Mouse (Mus musculus) lung, adult 2 months (tissue): ENCODE data around the gene Ttc39a.

ENCODE experiments used
- CTCF ChIP-seq: fragments of 200-500 bp; IDR thresholded peaks from 2 replicates; pipeline ENCODE4 v1.5.1; 2011; ENCODE audit warnings: mild to moderate bottlenecking, low read length, control low read depth; ENCODE audit not compliant: insufficient read depth
- POLR2A ChIP-seq: fragments of 200-500 bp; IDR thresholded peaks from 2 replicates; pipeline ENCODE4 v1.6.1; 2011; ENCODE audit warnings: low read depth, mild to moderate bottlenecking, control low read depth, low read length, borderline replicate concordance; ENCODE audit errors: extremely low read depth

GRCm38 (mm10) chr4:109405415-109405814 is 1.0 kb upstream of the Ttc39a start:
- TF ChIP-seq POLR2A (no peak), CTCF (no peak)
